Mouse (Mus musculus) C2C12 (cell line): ENCODE data around the gene Gimap8.

Experiments used
- CTCF ChIP-seq: IDR thresholded peaks from one replicate; pipeline ENCODE4 v1.5.1; 2011; ENCODE audit not compliant: control insufficient read depth, insufficient read depth, insufficient read length
- MAX ChIP-seq: IDR thresholded peaks from one replicate; pipeline ENCODE4 v1.6.1; 2011; ENCODE audit warnings: mild to moderate bottlenecking, control low read depth
- MYOD1 ChIP-seq: IDR thresholded peaks from one replicate; pipeline ENCODE4 v1.6.1; 2011; ENCODE audit warnings: low read depth; ENCODE audit not compliant: control insufficient read depth, insufficient read length

- no peak for TF ChIP-seq CTCF
- no peak for TF ChIP-seq MAX
- no peak for TF ChIP-seq MYOD1
Measured at GRCm38 (mm10) chr6:48685694-48686665, 38.9 kb downstream of the Gimap8 start.
